Mouse (Mus musculus) lung, postnatal 0 days (tissue): ENCODE data around the gene Skap1. TPM values are rescaled to one million over a fixed set of nuclear protein-coding genes. Genes with fewer than 3 reads are reported as not detected.
A peak's percentile ranks its signal among the peaks of the same experiment; 100 is the strongest.

Experiments used
- ATAC-seq: fragments of 200-750 bp; cut with Nextera tagmentation; 2 replicates; pipeline ENCODE4 v1.8.0; 2017; ENCODE audit warnings: moderate library complexity
- DNase-seq: peaks from one replicate; pipeline ENCODE4 v3.0.0-alpha.2; 2016; ENCODE audit warnings: low spot score
- H3K27ac ChIP-seq: fragments of 300-500 bp; sonication (generic); 2 replicates; pipeline ENCODE4 v1.5.1; 2014; ENCODE audit warnings: antibody characterized with exemption, mild to moderate bottlenecking, low read length, mixed read lengths
- H3K27me3 ChIP-seq: fragments of 300-500 bp; sonication (generic); replicated peaks from 2 replicates; pipeline ENCODE4 v1.6.1; 2014; ENCODE audit warnings: low read length, mixed read lengths; ENCODE audit not compliant: insufficient read depth
- H3K36me3 ChIP-seq: fragments of 300-500 bp; sonication (generic); 2 replicates; pipeline ENCODE4 v1.6.1; 2014; ENCODE audit warnings: low read length, mixed read lengths; ENCODE audit not compliant: insufficient read depth
- H3K4me1 ChIP-seq: fragments of 300-500 bp; sonication (generic); 2 replicates; pipeline ENCODE4 v1.6.1; 2014; ENCODE audit warnings: antibody characterized with exemption, low read depth, low read length, mixed read lengths; ENCODE audit not compliant: insufficient read depth
- H3K4me2 ChIP-seq: fragments of 300-500 bp; sonication (generic); replicated peaks from 2 replicates; pipeline ENCODE4 v1.6.1; 2014; ENCODE audit warnings: low read depth, mild to moderate bottlenecking, low read length, moderate library complexity, mixed read lengths
- H3K4me3 ChIP-seq: fragments of 300-500 bp; sonication (generic); 2 replicates; pipeline ENCODE4 v1.5.1; 2014; ENCODE audit warnings: low read depth, low read length
- H3K9ac ChIP-seq: fragments of 300-500 bp; sonication (generic); replicated peaks from 2 replicates; pipeline ENCODE4 v1.6.1; 2014; ENCODE audit warnings: low read depth, mild to moderate bottlenecking
- H3K9me3 ChIP-seq: fragments of 300-500 bp; sonication (generic); 2 replicates; pipeline ENCODE4 v1.6.1; 2016; ENCODE audit warnings: low read length, mixed read lengths
- CTCF ChIP-seq: IDR thresholded peaks from 2 replicates; pipeline ENCODE4 v1.5.1; 2016; ENCODE audit warnings: antibody characterized with exemption, mild to moderate bottlenecking
- EP300 ChIP-seq: IDR thresholded peaks from 2 replicates; pipeline ENCODE4 v1.6.1; 2016; ENCODE audit warnings: antibody characterized with exemption, mild to moderate bottlenecking, control low read depth
- WGBS: fragments of 180-500 bp; shearing (Covaris S2); extraction: QIAGEN DNeasy Blood & Tissue Kit; methylation state at CpG from one replicate; pipeline ENCODE4 v1.1.7; 2014; 5-methylcytosine and 5-hydroxymethylcytosine counted together
- polyA plus RNA-seq: library from polyadenylated mRNA; unstranded; fragments of >200 nt; fragmentation: Nextera tagmentation; extraction: Ambion mirVana; gene quantifications from 2 replicates; pipeline ENCODE4 v1.2.1, GENCODE M21; 2015

The Skap1 gene
- polyA plus RNA-seq, 1 experiment from 2014 or later, result 0.73 TPM

- Histone ChIP-seq H3K27ac (peak overlapping the region; percentile 62), H3K9ac (no peak overlapping the region), H3K27me3 (no peaks in the 10 kb centered on the region), H3K4me3 (no peak overlapping the region), H3K4me2 (no peak overlapping the region), H3K4me1 (peaks cover 11% of the 10 kb centered on the region; the same call in 1 of the 2 replicates), H3K36me3 (peaks cover 3% of the 10 kb centered on the region; the same call in 1 of the 2 replicates), H3K9me3 (no peaks in the 10 kb centered on the region)
- DNase-seq (peak; percentile 78), ATAC-seq (peak; percentile 62)
- 31% methylated on average over 7 of the region's 7 CpGs for WGBS
- no peak for TF ChIP-seq EP300
- TF ChIP-seq CTCF, result no peak
Measured at GRCm38 (mm10) chr11:96765645-96766044, 301.3 kb downstream of the Skap1 start.

GRCm38 (mm10) chr11:96766555-96766954 is 302.2 kb downstream of the Skap1 start:
- peak; percentile 34 for DNase-seq

GRCm38 (mm10) chr11:96767096-96767495 is 302.7 kb downstream of the Skap1 start:
- H3K27ac ChIP-seq, result no peak overlapping the region
- peaks cover 9% of the 10 kb centered on the region; the same call in 1 of the 2 replicates for H3K36me3 ChIP-seq
- peaks cover 11% of the 10 kb centered on the region; the same call in 1 of the 2 replicates for H3K4me1 ChIP-seq
- no peak for TF ChIP-seq CTCF
- TF ChIP-seq EP300, result no peak
- 74% methylated on average over 7 of the region's 7 CpGs for WGBS
- H3K27me3 ChIP-seq, result no peaks in the 10 kb centered on the region
- H3K9ac ChIP-seq, result no peak overlapping the region
- no peak for ATAC-seq
- DNase-seq, result no peak
- H3K4me2 ChIP-seq, result no peak overlapping the region
- H3K4me3 ChIP-seq, result no peak overlapping the region
- H3K9me3 ChIP-seq, result no peaks in the 10 kb centered on the region

More at GRCm38 (mm10) chr11:96766555-96766954, 302.2 kb downstream of the Skap1 start:
- no peak; the same call in 1 of the 2 replicates for ATAC-seq
- no peaks in the 10 kb centered on the region for H3K9me3 ChIP-seq
- TF ChIP-seq CTCF, result no peak
- TF ChIP-seq EP300, result no peak
- H3K4me3 ChIP-seq, result no peak overlapping the region
- peaks cover 11% of the 10 kb centered on the region; the same call in 1 of the 2 replicates for H3K4me1 ChIP-seq
- no peaks in the 10 kb centered on the region for H3K27me3 ChIP-seq
- WGBS, result 69% methylated on average over 12 of the region's 12 CpGs
- H3K9ac ChIP-seq, result no peak overlapping the region
- H3K36me3 ChIP-seq, result peaks cover 3% of the 10 kb centered on the region; the same call in 1 of the 2 replicates
- H3K4me2 ChIP-seq, result no peak overlapping the region
- peak overlapping the region; percentile 62; the same call in 1 of the 2 replicates for H3K27ac ChIP-seq

- no peak for TF ChIP-seq EP300
- TF ChIP-seq CTCF, result no peak
- no peak overlapping the region for H3K9ac ChIP-seq
- 40% methylated on average over 9 of the region's 9 CpGs for WGBS
- peak overlapping the region; percentile 49; the same call in 1 of the 2 replicates for H3K27ac ChIP-seq
- ATAC-seq (peak; percentile 72), DNase-seq (peak; percentile 69)
- no peaks in the 10 kb centered on the region for H3K9me3 ChIP-seq
- peaks cover 19% of the 10 kb centered on the region; the same call in 1 of the 2 replicates for H3K36me3 ChIP-seq
- H3K4me2 ChIP-seq, result 0 out of 2 replicates have a peak overlapping the region, but pooled peaks have one; percentile 14
- no peak overlapping the region for H3K4me3 ChIP-seq
- H3K27me3 ChIP-seq, result no peaks in the 10 kb centered on the region
- H3K4me1 ChIP-seq, result peaks cover 4% of the 10 kb centered on the region; the same call in 1 of the 2 replicates
Measured at GRCm38 (mm10) chr11:96768240-96768639, 303.8 kb downstream of the Skap1 start.

- 98% methylated on average over 9 of the region's 9 CpGs for WGBS
- Histone ChIP-seq H3K27ac (no peak overlapping the region), H3K4me1 (peaks cover 4% of the 10 kb centered on the region; the same call in 1 of the 2 replicates), H3K9ac (no peak overlapping the region), H3K4me3 (no peak overlapping the region), H3K36me3 (peaks cover 19% of the 10 kb centered on the region; the same call in 1 of the 2 replicates), H3K9me3 (no peaks in the 10 kb centered on the region), H3K27me3 (no peaks in the 10 kb centered on the region), H3K4me2 (no peak overlapping the region)
- ATAC-seq (no peak), DNase-seq (no peak)
- no peak for TF ChIP-seq CTCF
- TF ChIP-seq EP300, result no peak
Measured at GRCm38 (mm10) chr11:96771274-96771975, 307.0 kb downstream of the Skap1 start.

- Histone ChIP-seq H3K9me3 (no peaks in the 10 kb centered on the region), H3K4me3 (no peak overlapping the region), H3K27ac (no peak overlapping the region), H3K4me2 (no peak overlapping the region), H3K9ac (no peak overlapping the region), H3K36me3 (peaks cover 19% of the 10 kb centered on the region; the same call in 1 of the 2 replicates), H3K4me1 (peaks cover 7% of the 10 kb centered on the region; the same call in 1 of the 2 replicates), H3K27me3 (no peaks in the 10 kb centered on the region)
- WGBS, result 76% methylated on average over 9 of the region's 9 CpGs
- ATAC-seq (no peak), DNase-seq (no peak)
- TF ChIP-seq EP300 (no peak), CTCF (no peak)
Measured at GRCm38 (mm10) chr11:96772413-96772812, 308.0 kb downstream of the Skap1 start.
